Mouse (Mus musculus) midbrain, embryonic 13.5 days (tissue): ENCODE results near the gene Nr1i3. TPM values are rescaled to one million over a fixed set of nuclear protein-coding genes. Genes with fewer than 3 reads are reported as not detected.
"Not testable (repeated sequence)": the region's sequence is repeated elsewhere in the genome, so short reads cannot be mapped to it uniquely, and the experiment has no call there.

Source experiments
- ATAC-seq: fragments of 200-750 bp; cut with Nextera tagmentation; 2 replicates; pipeline ENCODE4 v1.8.0; 2017; ENCODE audit warnings: mild to moderate bottlenecking, moderate TSS enrichment, moderate library complexity
- H3K27ac ChIP-seq: fragments of 300-500 bp; sonication (generic); 2 replicates; pipeline ENCODE4 v1.5.1; 2015; ENCODE audit warnings: inconsistent platforms, mild to moderate bottlenecking, moderate library complexity
- H3K27me3 ChIP-seq: fragments of 300-500 bp; sonication (generic); 2 replicates; pipeline ENCODE4 v1.6.1; 2015; ENCODE audit warnings: mild to moderate bottlenecking, inconsistent platforms
- H3K36me3 ChIP-seq: fragments of 300-500 bp; sonication (generic); 2 replicates; pipeline ENCODE4 v1.6.1; 2015; ENCODE audit warnings: mild to moderate bottlenecking, inconsistent platforms
- H3K4me1 ChIP-seq: fragments of 300-500 bp; sonication (generic); replicated peaks from 2 replicates; pipeline ENCODE4 v1.6.1; 2015; ENCODE audit warnings: inconsistent platforms
- H3K4me2 ChIP-seq: fragments of 300-500 bp; sonication (generic); replicated peaks from 2 replicates; pipeline ENCODE4 v1.6.1; 2015; ENCODE audit warnings: moderate library complexity, mild to moderate bottlenecking, inconsistent platforms
- H3K4me3 ChIP-seq: fragments of 300-500 bp; sonication (generic); replicated peaks from 2 replicates; pipeline ENCODE4 v1.5.1; 2015; ENCODE audit warnings: mild to moderate bottlenecking, inconsistent platforms
- H3K9ac ChIP-seq: fragments of 300-500 bp; sonication (generic); replicated peaks from 2 replicates; pipeline ENCODE4 v1.6.1; 2015; ENCODE audit warnings: mild to moderate bottlenecking, inconsistent platforms
- H3K9me3 ChIP-seq: fragments of 300-500 bp; sonication (generic); 2 replicates; pipeline ENCODE4 v1.6.1; 2016; ENCODE audit warnings: mild to moderate bottlenecking, inconsistent platforms
- WGBS: fragments of 180-500 bp; shearing (Covaris S2); methylation state at CpG from one replicate; pipeline ENCODE4 v1.1.7; 2015; 5-methylcytosine and 5-hydroxymethylcytosine counted together
- polyA plus RNA-seq: library from polyadenylated mRNA; unstranded; fragments of >200 nt; fragmentation: Nextera tagmentation; extraction: Ambion mirVana; gene quantifications from 2 replicates; pipeline ENCODE4 v1.2.1, GENCODE M21; 2015

Nr1i3 gene
- polyA plus RNA-seq, 1 experiment from 2014 or later, result 0.42 TPM

DNA sequence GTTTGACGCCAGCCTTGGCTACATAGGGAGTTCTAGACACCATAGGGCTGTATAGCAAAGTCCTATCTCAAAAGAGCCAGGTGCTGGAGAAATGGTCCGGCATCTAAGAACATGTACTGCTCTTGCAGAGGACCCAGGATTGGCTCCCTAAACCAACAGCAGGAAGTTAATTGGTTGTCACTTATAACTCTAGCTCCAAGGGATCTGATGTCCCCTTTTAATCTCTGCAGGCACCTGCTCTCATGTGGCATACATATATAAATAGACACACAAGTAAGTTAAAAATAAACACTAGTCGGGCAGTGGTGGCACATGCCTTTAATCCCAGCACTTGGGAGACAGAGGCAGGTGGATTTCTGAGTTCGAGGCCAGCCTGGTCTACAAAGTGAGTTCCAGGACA is 22.0 kb downstream of the Nr1i3 start:
- Histone ChIP-seq H3K27ac (no peak overlapping the region), H3K4me3 (no peak overlapping the region), H3K27me3 (no peaks in the 10 kb centered on the region), H3K4me2 (no peak overlapping the region), H3K4me1 (no peaks in the 10 kb centered on the region), H3K9ac (no peak overlapping the region), H3K9me3 (no peaks in the 10 kb centered on the region), H3K36me3 (peaks cover 73% of the 10 kb centered on the region)
- 92% methylated on average over 4 of the region's 4 CpGs for WGBS
- no peak for ATAC-seq

DNA sequence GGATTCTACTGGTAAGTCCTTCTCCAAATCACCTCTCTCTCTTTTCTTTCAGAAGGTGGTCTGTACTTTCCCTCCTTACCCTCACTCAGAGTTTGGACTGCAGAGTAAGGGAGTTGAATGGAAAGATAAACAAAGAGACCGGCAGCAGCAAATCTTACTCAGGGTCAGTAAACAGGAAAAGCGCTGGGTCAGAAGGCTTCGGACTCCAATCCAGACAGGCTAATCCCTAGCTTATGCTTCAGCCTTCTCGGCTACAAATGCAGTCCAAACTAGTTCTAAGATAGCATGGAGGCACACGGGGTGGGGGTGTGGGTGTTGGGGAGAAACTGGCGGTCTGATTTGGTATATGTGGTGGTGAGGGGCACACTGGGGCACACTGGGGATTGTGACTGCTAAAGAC is 23.7 kb downstream of the Nr1i3 start:
- Histone ChIP-seq H3K4me1 (no peaks in the 10 kb centered on the region), H3K9ac (no peak overlapping the region), H3K9me3 (no peaks in the 10 kb centered on the region), H3K27me3 (no peaks in the 10 kb centered on the region), H3K4me3 (no peak overlapping the region), H3K27ac (no peak overlapping the region), H3K36me3 (peaks cover 89% of the 10 kb centered on the region), H3K4me2 (no peak overlapping the region)
- ATAC-seq, result no peak
- WGBS, result 71% methylated on average over 6 of the region's 6 CpGs

DNA sequence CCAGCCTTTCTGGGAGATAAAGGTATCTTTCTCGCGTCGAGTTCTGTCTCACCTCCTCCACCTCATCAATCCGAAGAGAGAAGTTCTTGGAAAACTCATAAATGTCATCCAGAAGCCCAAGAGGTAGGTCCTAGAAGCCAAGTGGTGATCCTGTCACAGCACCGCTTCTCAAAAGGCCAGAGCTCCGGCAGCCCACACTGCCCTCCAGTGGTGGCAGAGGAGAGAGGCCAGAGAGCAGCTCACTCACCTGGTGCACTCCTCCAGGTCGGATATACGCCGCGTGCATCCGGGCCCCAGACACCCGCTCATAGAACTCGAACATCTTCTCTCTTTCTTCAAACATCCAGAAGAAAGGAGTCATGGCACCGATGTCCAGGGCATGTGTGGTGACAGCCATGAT is 24.7 kb downstream of the Nr1i3 start:
- Histone ChIP-seq H3K4me3 (no peak overlapping the region), H3K27ac (no peak overlapping the region), H3K4me2 (no peak overlapping the region), H3K27me3 (no peaks in the 10 kb centered on the region), H3K9ac (no peak overlapping the region), H3K9me3 (no peaks in the 10 kb centered on the region), H3K4me1 (no peaks in the 10 kb centered on the region), H3K36me3 (peaks cover 98% of the 10 kb centered on the region)
- no peak; the same call in 1 of the 2 replicates for ATAC-seq
- 69% methylated on average over 14 of the region's 14 CpGs for WGBS

DNA sequence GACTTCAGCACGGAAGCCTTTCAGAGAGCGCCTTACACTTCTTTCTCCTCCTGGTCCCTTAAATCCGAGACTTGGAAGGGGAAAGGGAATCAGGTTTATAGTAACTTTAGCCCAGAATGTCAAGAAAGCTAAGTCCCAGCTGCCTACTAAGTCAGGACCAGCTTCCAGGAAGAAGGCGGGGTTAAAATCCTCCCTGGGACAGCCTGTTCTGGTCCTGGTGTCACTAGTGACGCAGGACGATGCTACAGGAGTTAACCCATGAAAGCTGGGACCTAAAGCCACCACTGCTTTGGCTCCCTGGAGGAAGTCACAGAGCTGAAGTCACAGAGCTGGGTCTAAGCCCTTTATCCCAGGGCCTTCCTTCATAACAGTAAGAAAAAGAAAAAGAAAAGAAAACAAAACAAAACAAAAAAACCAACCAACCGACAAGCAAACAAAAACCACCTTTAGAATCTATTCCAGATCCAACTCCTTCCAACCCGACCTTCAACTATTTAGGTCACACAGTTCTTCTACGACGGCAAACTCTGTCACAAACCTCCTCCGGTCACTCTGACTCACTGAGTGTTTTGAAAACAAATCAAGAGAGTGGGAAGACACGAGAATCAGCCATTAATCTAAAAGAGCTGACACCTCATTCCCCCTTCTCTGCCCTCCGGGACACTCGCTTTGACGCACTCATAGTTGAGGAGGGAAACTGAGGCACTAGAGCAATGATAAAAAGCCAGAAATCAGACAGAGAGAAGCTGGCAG is 26.4 kb downstream of the Nr1i3 start:
- H3K9me3 ChIP-seq, result no peaks in the 10 kb centered on the region
- no peaks in the 10 kb centered on the region for H3K27me3 ChIP-seq
- 82% methylated on average over 15 of the region's 15 CpGs for WGBS
- H3K4me2 ChIP-seq, result no peak overlapping the region
- no peak for ATAC-seq
- H3K4me1 ChIP-seq, result no peaks in the 10 kb centered on the region
- H3K27ac ChIP-seq, result no peak overlapping the region
- no peak overlapping the region for H3K9ac ChIP-seq
- peaks cover 92% of the 10 kb centered on the region for H3K36me3 ChIP-seq
- no peak overlapping the region for H3K4me3 ChIP-seq

DNA sequence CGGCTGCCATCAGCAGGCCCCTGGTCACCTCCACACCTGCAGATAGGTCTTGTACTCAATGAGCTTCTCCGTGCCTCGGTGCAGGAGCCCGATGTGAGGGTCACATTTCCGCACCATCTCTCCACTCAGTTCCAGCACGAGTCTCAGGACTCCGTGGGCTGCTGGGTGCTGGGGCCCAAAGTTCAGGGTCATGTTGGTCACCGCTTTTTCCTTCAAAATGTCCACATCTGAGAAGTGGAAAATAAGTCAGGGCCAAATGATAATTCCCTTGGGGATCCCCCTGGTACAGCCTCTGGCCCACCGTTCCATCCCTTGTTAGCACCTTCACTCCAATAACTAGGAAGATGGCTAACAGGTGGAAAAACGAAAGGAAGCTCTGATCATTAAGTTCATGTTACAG is 27.1 kb downstream of the Nr1i3 start:
- Histone ChIP-seq H3K36me3 (peaks cover 86% of the 10 kb centered on the region), H3K27me3 (no peaks in the 10 kb centered on the region), H3K4me2 (no peak overlapping the region), H3K27ac (no peak overlapping the region), H3K9ac (no peak overlapping the region), H3K9me3 (no peaks in the 10 kb centered on the region), H3K4me1 (peaks cover 6% of the 10 kb centered on the region), H3K4me3 (no peak overlapping the region)
- 93% methylated on average over 10 of the region's 10 CpGs for WGBS
- no peak for ATAC-seq

DNA sequence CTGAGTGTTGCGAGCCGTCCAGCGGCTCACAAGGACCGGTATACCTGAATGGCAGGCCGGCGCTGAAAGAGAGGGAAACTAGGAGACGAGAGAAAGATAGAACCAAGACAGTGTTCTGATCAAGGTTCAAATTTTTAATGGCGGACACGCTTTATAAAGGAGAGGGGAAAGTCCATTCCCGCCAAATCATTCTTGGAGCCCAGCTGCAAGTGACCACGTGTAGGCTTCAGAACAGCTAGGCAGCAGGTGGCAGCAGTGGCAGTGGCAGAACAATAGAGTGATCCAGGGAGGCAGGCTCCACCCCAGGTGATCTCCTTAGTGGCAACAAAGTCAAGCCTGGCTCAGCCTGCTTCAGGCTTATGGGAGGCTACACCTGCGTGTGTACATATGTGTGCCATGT is 28.2 kb downstream of the Nr1i3 start:
- not testable (repeated sequence) for H3K9ac ChIP-seq, H3K27me3 ChIP-seq, H3K9me3 ChIP-seq, H3K27ac ChIP-seq, ATAC-seq, H3K4me2 ChIP-seq, H3K4me3 ChIP-seq
- peaks cover 76% of the 10 kb centered on the region for H3K36me3 ChIP-seq
- peaks cover 12% of the 10 kb centered on the region for H3K4me1 ChIP-seq
- WGBS, result 88% methylated on average over 12 of the region's 12 CpGs

DNA sequence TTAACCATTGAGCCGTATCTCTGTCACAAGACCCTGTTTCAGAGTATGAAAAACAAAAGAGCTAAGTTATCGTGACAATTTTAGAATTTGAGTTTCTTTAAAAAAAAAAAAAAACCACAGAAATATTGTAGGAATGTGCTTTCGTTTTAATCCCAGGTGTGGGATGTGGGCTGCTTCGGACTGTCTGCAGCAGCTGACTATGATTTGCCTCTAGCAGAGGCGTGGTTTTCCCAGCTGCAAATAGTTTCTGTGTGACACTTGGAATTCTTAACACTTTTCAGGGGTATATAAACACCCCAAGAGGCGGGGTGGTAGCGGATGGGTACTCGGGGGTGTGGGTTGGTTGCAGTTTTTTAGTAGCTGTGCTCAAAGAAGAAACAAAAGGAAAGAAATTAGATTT is 31.6 kb downstream of the Nr1i3 start:
- no peak overlapping the region for H3K4me2 ChIP-seq
- peak overlapping the region; percentile 68; the same call in 1 of the 2 replicates for H3K4me3 ChIP-seq
- no peaks in the 10 kb centered on the region for H3K9me3 ChIP-seq
- H3K9ac ChIP-seq, result no peak overlapping the region
- H3K4me1 ChIP-seq, result peaks cover 34% of the 10 kb centered on the region
- 95% methylated on average over 8 of the region's 8 CpGs for WGBS
- H3K27me3 ChIP-seq, result no peaks in the 10 kb centered on the region
- no peak for ATAC-seq
- no peak overlapping the region for H3K27ac ChIP-seq
- H3K36me3 ChIP-seq, result peaks cover 43% of the 10 kb centered on the region

DNA sequence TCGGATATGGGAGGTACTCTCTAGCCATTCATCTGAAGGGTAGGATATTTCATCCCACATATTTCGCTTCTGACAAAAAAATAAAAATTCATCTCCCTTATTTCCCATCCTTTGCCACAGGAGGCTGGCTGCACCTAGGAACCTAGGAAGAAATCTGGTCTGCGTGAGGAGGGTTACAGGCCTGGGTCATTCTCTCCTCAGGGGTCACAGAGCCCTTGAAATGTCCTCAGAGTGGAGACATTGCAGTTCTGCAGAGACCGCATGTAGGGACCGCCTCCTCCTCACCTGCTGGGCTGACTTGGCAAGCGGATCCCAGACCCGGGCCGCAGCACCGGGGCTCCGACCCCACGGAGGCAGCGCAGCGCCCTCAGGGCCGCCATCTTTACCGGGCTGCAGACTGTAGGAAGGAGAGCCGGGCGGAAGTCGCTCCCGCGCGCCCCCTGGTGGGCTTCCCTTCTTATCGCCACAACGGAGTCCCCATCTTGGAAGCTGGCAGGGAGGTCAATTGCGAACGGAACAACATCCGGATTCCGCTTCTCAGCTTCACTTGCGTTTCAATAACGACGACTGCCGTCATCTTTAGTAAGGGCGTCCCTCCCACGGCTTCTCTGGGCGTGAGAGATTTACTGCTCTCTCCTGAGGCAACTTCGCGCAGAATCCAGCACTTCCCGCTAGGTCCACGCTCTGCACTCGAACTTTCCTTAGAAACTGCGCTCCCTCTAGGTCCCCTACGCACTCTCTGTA is 33.1 kb downstream of the Nr1i3 start:
- under 1% methylated on average over 41 of the region's 41 CpGs for WGBS
- Histone ChIP-seq H3K27ac (peak overlapping the region; percentile 72), H3K4me3 (peak overlapping the region; percentile 68), H3K4me2 (peak overlapping the region; percentile 80), H3K9me3 (no peaks in the 10 kb centered on the region), H3K27me3 (no peaks in the 10 kb centered on the region), H3K9ac (peak overlapping the region; percentile 92), H3K4me1 (peaks cover 50% of the 10 kb centered on the region), H3K36me3 (peaks cover 28% of the 10 kb centered on the region)
- peak; percentile 92 for ATAC-seq

DNA sequence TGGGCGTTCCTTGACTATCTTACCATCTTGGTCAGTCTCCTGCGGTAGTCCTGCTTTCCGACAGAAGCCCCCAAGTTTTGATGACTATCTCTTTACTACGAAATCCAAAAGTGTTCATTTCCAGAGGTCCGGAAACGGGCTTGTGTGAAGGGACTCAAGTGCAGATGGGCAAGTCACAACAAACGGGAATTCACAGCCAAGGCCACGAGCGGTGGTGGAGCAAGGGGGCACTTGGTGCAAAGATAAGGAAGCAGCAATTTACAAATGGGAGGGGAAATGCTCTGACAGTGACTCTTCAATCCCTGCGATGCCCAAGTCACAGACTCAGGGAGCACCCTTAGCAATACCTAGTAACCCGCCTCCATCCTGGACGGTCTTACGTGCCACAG is 33.7 kb downstream of the Nr1i3 start:
- Histone ChIP-seq H3K4me3 (peak overlapping the region; percentile 68), H3K36me3 (peaks cover 22% of the 10 kb centered on the region), H3K4me2 (peak overlapping the region; percentile 80), H3K27me3 (no peaks in the 10 kb centered on the region), H3K4me1 (peaks cover 55% of the 10 kb centered on the region), H3K9ac (peak overlapping the region; percentile 56), H3K27ac (peak overlapping the region; percentile 72), H3K9me3 (no peaks in the 10 kb centered on the region)
- ATAC-seq, result peak; percentile 8
- WGBS, result 16% methylated on average over 13 of the region's 13 CpGs

DNA sequence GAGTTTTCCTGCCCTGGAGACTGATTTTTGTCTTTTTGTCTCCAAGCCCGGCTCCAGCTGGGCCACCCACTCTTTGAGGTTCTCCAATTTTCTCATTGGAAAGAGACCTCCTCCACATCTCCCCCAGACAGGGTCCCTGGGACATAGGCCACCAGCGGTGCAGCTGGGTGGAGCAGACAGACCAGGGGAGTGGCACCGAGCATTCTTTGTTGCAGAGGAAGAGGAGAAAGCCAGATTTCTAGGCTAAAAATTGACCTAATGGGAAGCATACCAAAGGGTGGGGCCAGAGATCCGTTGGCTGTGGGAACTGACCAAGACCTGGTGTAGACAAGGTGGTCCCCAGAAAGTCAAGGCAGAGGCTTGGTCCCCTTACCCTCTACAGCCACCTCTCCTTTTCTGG is 34.1 kb downstream of the Nr1i3 start:
- H3K4me3 ChIP-seq, result peak overlapping the region; percentile 68
- peak overlapping the region; percentile 72; the same call in 1 of the 2 replicates for H3K27ac ChIP-seq
- peak overlapping the region; percentile 80 for H3K4me2 ChIP-seq
- H3K36me3 ChIP-seq, result peaks cover 17% of the 10 kb centered on the region
- H3K27me3 ChIP-seq, result no peaks in the 10 kb centered on the region
- peak overlapping the region; percentile 56 for H3K9ac ChIP-seq
- 26% methylated on average over 4 of the region's 4 CpGs for WGBS
- no peaks in the 10 kb centered on the region for H3K9me3 ChIP-seq
- peaks cover 57% of the 10 kb centered on the region for H3K4me1 ChIP-seq
- ATAC-seq, result no peak

DNA sequence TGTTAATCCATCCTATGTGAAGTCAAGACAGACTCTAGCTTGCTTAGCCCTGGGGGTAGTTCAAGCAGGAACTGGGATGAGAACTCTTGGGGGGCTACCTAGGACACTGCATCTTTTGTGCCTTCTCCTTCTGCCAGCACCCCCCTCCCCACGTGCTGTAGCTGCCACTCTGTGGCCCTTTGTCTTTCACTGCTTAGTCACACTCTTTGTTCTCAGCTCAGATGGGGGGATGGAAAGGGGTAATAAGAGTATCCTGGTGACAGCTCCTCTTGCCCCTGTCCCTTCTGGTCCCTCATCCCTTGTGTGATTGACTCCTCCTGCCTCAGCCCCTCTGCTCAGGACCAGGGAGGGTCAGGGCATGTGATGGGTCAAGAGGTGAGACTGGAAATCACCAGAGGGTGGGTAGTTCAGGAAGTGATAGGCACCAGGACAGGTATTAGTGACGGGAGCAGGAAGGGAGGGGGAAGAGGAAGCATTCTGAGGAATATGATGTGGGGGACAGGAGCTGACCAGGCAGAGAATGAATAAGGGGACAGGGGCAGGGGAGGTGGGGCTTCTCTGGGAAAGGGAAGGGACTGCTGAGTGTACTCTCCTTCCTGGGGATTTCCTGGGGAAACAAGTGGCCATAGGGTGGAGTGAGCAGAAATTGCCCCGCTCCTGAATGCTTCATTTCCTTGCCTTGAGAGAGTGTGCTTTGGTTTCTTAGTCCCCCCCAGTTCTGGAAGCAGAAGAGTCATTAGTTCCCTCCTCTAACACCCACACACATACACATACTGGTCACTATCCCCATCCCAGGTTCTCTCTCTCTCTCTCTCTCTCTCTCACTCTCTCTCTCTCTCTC is 34.8 kb downstream of the Nr1i3 start:
- Histone ChIP-seq H3K9ac (no peak overlapping the region), H3K9me3 (no peaks in the 10 kb centered on the region), H3K36me3 (peaks cover 11% of the 10 kb centered on the region), H3K4me1 (peaks cover 57% of the 10 kb centered on the region), H3K4me3 (no peak overlapping the region), H3K27ac (0 out of 2 replicates have a peak overlapping the region, but pooled peaks have one; percentile 72), H3K4me2 (peak overlapping the region; percentile 80; the same call in 1 of the 2 replicates), H3K27me3 (no peaks in the 10 kb centered on the region)
- WGBS, result 39% methylated on average over 3 of the region's 3 CpGs
- ATAC-seq, result no peak
